Mouse (Mus musculus): ENCODE data around the gene Vps26a.
A peak's percentile ranks its signal among the peaks of the same experiment; 100 is the strongest.
"Not testable (repeated sequence)": the region's sequence is repeated elsewhere in the genome, so short reads cannot be mapped to it uniquely, and the experiment has no call there.

Gene Vps26a

DNA sequence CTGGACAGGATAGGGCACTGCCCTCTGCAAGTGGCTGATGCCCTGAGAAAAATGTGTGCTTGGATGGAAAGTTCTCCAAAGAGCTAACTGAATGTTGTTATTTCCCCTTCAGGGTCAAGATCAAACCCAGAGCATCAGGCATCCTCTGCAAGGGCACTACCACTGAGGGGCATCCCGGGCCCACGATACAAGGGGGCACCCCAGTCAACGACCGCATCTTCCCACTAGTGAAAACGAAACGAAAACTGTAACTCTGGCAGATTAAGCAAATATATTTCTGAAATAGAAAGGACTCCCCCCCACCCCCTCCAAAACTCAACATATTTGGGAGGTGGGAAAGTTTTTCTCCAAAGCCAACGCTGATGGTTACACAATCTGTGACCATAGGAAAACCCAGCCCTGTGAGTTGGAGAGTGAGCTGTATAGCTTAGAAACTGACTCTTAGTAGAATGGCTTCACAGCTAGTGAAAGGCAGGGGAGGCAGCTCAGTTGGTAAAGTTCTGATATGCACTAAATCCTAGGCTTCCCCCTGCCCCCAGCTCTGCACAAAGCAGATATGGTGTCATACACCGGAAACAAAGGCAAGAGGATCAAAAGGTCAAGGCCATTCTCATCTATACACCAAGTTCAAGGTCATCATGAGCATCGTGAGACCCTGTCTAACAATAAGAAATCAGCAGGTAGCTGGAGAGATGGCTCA, 14.5 kb upstream of the Vps26a start:
- no peak for DNase-seq (ENCODE audit: low spot score)

- peak; percentile 53 for DNase-seq (ENCODE audit: low spot score)
These were observed 13.7 kb upstream of the Vps26a start for GRCm38 (mm10) chr10:62500088-62500915.

DNA sequence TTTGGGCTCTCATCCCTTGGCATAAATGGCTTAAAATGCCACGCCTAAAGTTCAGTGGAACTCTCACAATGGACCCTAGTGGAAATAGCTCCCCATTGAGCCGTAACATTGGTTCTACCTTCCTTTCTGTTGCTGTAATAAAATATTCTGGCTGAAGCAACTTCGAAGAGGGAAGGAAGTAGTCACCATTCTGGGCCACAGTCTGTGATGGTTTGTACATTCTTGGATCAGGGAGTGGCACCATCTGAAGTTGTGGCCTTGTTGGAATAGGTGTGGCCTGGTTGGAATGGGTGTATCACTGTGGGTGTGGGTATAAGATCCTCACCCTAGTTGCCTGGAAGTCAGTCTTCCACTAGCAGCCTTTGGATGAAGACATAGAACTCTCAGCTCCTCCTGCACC, 5.1 kb upstream of the Vps26a start:
- not testable (repeated sequence) for DNase-seq (ENCODE audit: low spot score)

GRCm38 (mm10) chr10:62488266-62488665, 1.7 kb upstream of the Vps26a start:
- no peak for DNase-seq (ENCODE audit: low spot score)

DNA sequence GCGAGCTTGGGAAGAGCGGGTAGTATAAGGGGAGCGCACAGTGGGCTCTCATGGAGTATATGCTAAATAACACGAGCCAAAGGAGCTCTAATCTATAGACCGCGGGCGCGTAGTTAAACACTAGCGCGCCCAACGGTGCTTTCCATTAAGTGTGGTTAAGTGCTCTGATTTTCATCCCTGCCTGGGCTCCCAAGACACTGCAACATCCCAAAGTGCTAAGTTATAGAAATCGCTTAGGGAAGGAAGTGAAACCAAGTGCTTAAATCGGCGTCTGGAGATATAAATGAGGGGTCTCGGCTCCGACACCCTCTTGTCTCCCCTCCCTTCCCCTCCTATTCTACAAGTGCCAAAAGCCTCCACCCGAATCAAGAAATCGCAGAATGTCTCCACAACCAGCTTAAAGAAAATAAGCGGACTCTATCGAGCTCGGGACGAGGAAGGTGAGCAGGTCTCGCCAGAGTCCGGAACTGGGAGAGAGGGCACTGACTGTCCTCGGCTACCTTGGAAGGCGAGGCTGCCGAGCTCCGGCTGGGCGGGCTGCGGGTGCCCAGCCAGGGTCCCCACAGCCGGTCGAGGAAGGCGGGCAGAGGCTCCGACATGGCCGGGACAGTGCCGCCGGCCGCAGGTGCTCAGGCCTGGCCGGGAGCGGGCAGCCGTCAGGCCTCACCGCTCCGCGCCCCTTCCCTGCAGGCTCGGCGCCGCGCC, 575 bp downstream of the Vps26a start:
- peak; percentile 34 for DNase-seq (ENCODE audit: low spot score)

GRCm38 (mm10) chr10:62481108-62481852, 5.3 kb downstream of the Vps26a start:
- no peak for DNase-seq (ENCODE audit: low spot score)

- no peak for DNase-seq (ENCODE audit: low spot score)
These were observed 9.6 kb downstream of the Vps26a start for GRCm38 (mm10) chr10:62476980-62477379.

DNA sequence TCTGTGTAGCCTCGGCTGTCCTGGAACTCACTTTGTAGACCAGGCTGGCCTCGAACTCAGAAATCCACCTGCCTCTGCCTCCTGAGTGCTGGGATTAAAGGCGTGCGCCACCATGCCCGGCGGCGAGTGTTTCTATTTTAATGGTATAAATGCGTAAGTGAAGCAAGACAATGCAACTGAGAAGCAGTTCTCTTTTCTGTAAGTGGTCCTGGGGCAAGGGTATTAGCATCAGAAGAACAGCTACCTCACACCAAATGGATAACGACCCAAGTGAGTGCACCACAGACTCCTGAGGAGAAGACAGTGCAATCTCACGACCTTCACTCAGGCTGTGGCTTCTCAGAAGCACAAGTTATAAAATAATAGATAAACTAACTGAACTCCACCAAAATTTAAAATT, 11.7 kb downstream of the Vps26a start:
- DNase-seq (ENCODE audit: low spot score): no peak

GRCm38 (mm10) chr10:62471105-62471504, 15.5 kb downstream of the Vps26a start:
- DNase-seq (ENCODE audit: low spot score): no peak

DNA sequence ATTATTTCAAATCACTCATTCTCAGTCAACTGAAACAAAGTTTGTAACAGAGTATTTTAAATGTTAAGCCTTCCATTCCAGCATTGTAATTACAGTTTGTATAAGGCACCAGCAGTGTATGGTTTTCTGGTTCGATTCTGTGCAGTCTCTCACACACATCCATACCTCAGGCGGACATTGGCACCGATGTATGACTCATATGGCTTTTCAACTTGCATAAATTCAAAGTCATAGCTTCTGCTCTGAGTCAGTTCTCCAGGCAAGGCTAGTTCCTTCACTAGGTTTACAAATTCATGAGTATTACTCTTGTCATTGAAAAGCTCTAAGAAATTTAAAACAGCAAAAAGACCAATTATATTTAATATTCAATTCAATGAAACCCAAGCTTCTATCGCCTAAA, 16.9 kb downstream of the Vps26a start:
- DNase-seq (ENCODE audit: low spot score): no peak

GRCm38 (mm10) chr10:62461321-62461720, 25.3 kb downstream of the Vps26a start:
- DNase-seq (ENCODE audit: low spot score): no peak

GRCm38 (mm10) chr10:62452001-62452400, 34.6 kb downstream of the Vps26a start:
- not testable (repeated sequence) for DNase-seq (ENCODE audit: low spot score)

DNA sequence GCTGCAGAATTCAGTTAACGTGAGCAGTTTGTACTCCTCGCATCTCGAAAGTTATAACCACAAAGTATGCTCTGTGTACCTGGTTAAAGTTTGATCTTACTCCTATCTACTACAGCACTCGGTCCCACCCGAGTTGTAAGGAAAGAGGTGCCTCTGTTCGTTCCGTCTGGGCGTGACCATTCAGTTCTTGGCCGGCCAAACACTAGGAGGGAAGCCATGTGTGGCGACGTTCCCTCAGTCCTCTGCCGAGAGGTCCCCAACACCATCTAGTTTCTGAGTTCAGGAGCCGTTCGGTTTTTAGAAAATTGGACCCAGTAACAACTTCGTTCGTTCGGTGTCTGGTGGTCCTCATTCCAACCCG, 36.3 kb downstream of the Vps26a start:
- peak; percentile 3 for DNase-seq (ENCODE audit: low spot score)

DNA sequence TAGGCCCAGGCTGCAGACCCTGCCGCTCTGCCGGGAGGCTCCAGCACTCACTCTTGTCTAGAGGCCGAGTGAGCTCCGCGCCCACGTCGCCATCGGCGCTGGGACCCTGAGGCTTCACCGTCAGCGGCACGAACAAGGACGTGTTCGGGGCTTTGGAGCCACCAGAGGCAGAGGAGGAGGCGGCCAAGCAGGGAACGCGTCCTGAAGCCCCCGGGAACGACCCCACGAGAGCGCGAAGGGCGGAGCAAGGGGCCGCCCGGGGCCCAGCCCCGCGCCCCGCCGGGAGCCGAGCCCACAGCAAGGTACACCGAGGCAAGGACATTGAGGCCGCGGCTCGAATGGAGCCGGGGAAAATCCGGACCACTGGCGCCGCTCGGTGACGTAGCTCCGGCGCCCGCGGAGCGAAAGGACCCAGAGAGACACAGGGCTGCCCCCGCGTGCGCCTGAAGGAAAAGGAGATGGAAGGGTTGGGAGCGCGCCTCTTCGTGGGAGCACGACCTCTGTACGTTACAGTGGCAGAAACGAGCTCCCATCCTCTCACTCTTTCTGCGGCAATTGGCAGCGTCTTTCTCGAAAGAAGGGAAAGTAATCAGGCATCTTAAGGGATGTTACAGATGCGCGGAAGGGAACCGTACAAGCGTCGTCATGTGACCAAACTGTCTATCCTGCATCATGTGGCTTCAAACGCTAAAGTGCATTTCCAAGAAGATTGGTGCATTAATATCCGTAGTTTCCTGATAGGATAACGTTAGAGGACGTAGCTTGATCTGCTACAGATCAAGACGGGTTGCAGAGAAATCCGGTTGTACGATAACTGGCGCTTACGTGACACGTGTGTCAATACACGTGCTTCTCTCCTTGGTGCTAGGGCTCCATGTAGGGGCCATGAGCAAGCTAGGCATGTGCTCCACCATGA, 37.0 kb downstream of the Vps26a start, which contains the start of the genes 4930507D05Rik and Supv3l1:
Gene 4930507D05Rik (plus strand): TSS at position 126 of the 916 bp plus-strand sequence.
Gene Supv3l1 (minus strand): TSS at position 375 of the 916 bp plus-strand sequence.
- peak; percentile 88 for DNase-seq (ENCODE audit: low spot score)

GRCm38 (mm10) chr10:62430427-62430826, 56.2 kb downstream of the Vps26a start:
- DNase-seq (ENCODE audit: low spot score): no peak

DNA sequence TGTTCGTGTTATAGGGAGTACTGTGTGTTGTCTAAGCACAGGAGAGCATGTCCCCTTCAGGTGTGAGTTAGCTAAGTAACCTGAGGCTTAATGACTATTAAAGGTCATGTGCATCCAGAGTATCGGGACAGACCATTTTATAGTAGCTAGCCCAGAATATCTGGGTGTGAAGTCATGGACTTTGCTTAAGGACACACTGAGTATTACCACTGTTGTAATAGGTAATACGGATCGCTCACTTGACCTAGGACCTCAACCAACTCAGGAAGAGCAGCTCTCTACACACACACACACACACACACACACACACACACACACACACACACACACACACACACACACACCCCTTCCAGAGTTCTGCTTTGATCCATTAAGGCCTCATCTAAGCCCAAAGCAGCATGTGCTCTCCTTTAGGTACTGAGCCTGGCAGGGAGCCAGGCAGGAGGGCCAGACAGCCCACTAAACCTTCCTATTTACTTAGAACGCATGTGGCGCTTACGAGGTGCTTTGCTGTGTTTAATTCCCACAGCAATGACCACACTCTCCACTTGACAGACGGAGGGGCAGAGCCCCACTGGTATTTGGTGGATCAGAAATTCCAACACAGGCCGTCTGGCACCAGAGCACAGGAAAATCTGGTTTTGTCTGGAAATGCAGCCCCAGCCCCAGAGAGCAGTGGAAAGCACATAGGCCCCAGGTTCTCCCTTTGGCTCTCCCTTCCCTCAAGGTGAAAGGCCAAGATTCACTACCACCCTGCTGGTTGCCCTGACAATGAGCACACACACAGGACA, 61.3 kb downstream of the Vps26a start:
- DNase-seq (ENCODE audit: low spot score): no peak

GRCm38 (mm10) chr10:62422255-62422654, 64.3 kb downstream of the Vps26a start, which contains the start of gene Hkdc1:
Hkdc1 (minus strand) TSS chr10:62422491.
- DNase-seq (ENCODE audit: low spot score): no peak

DNA sequence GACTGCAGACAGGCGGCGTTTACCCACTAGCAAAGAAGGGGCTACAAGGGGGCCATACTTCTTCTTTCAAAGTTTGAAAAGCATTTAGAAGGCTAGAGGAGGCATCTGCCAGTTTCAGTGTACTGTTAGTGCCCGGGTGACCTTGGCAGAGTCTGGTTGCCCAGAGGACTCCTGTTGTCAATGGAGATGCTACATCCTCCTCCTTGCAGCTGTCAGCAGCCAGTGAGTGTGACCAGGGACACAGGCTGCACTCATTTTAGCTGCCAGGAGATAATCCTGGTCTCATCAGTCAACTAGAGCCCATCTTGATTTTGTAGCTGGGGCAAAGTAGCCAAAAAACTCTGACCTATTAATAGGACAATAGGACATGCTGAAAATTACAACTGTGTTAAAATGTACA, 65.5 kb downstream of the Vps26a start:
- DNase-seq (ENCODE audit: low spot score): no peak

DNA sequence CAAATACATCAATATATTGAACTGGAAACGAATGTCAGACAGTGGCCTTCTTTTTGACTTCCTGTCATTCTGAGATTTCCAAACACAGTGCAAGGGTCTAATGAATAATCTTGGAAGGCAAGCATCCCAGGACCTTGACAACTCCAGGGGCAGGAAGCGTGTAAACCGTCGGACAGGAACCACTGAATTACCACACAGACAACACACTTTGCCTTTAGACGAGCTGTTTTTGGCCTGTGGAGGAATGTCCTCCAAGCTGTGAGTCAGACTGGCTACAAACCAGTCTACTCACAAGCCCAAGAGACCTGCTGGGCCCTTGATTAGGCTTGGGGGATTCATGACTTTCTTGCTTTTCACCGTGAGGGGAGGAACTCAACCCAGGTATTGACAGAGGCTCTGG, 66.2 kb downstream of the Vps26a start:
- no peak for DNase-seq (ENCODE audit: low spot score)

DNA sequence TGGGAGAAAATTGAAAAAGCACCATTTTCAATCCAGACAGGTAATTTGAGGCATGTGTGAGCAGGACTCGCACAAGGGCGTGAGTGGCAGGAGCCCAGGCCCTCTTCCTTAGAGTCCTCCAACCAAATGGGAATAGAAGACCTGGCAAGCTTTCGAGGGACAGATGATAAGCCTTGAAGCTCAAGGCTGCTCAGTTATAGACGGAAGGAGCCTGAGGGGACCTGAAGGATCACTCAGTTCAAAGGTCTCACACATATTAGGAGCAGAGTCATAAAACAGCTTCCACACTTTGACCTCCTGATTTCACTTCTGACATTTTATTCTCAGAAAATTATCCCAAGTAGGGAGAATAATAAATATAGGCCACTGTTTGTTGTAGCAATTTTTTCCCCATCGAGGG, 67.2 kb downstream of the Vps26a start:
- no peak for DNase-seq (ENCODE audit: low spot score)

All from spleen, adult 12 weeks (tissue).